Mouse (Mus musculus) neutrophil, adult 65 days (primary cell): ENCODE measurements around the gene C1qbp. TPM values are rescaled to one million over a fixed set of nuclear protein-coding genes. Genes with fewer than 3 reads are reported as not detected.

ENCODE experiments used
- total RNA-seq: library from RNA; stranded (reverse); gene quantifications from 2 replicates; pipeline ENCODE4 v1.2.4, GENCODE M21; 2023

The C1qbp gene
- 27.4 and 30.6 TPM in 2 replicates for total RNA-seq

GRCm38 (mm10) chr11:70982557-70983228, at the start of gene C1qbp:
Gene C1qbp, minus strand, starts transcription at chr11:70983026.

DNA sequence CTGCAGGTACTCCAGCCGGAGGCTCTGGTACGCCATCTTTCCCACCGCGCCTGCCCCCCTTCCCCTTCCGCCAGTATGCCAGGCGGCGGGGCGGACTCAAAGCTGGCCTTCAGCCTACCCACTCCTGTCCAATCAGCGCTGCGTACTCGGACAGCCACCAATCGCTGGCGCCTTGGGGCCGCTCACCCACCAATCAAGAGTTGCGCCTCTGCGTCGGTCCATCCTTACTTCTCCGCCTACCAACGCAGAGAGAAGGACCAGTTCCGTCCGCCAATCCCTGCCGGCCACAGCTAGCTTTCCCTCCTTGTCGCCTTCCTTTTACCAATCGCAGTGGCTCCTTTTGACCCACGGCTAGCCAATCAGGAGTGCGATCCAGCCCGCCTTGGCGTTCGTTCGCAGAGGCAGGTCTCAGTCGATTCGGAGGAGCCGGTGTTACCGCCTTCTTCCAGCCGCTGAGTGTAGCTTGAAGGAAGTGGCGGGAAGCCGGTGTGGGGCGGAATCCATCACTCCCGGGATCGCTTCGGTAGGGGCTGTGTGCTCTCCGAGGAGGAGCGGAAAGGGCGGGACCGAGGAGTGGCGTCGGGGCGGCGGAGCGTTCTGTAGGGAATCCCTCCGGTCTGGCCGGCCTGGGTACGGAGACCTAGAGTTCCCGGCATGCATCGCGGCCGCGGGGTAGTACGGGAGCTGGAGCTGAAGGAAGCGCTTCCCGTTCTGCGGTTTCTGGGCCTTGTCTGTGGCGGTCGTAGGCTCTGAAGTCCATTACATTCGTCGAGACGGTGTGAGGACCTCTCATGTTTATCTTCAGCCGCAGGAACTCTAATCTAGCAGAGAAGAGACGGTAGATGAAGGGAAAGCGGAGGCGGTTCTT, 36.6 kb upstream of the C1qbp start, which contains the start of the genes Mis12 and Derl2:
Gene Mis12, plus strand, starts transcription at position 411 of the 868 bp plus-strand sequence.
Gene Derl2, minus strand, starts transcription at position 641 of the 868 bp plus-strand sequence.

GRCm38 (mm10) chr11:71004316-71004773, 21.5 kb upstream of the C1qbp start, which contains the start of gene Dhx33:
Gene Dhx33, minus strand, starts transcription at chr11:71004437.

DNA sequence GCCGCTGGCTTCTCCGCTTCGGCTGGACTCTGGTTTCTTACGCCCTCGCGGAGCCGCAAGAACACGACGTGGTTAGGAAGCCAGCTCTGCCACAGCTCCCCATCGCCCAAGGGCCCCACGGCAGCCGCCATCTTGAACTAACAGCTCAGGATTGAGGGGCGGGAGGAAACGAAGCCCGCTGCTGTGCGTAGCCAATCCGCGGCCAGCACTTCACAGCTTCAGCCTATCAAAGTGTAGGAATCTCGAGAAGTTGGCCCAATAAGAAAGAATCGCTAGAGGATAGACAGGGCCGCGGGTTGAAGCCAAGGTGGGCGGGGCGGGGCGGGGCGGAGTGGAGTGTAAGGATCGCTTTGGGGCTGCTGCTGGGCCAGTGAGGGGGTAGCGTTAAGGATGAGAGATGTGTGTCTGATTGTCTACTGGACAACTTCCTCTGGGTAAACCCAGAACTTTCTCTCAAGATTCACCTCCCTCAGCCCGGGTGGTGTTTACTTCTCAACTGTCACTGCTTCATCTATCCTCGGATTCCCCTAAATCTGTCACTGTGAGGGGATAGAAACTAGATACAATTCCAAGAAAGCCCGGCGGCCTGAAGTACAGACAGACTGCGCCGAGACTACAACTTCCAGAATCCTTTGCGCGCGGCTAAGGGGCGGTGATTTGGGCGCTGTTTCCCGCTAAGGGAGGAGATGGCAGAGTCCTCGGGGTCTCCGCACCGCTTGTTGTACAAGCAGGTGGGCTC, 12.8 kb downstream of the C1qbp start, which contains the start of the genes Nup88 and Rpain:
Gene Nup88, minus strand, starts transcription at position 153 of the 739 bp plus-strand sequence.
Gene Rpain, plus strand, starts transcription at position 393 of the 739 bp plus-strand sequence.

Other genes with a start within 250 kb of the C1qbp start
- 0.25 and 0.28 TPM in 2 replicates for gene Zfp3, start 218.8 kb downstream of the C1qbp start, total RNA-seq
- gene Scimp, start 170.4 kb downstream of the C1qbp start, total RNA-seq, result not detected in 2 replicates
- 10.5 and 15.3 TPM in 2 replicates for gene Rabep1, start 138.2 kb downstream of the C1qbp start, total RNA-seq
- gene Nup88, start 13.1 kb downstream of the C1qbp start, total RNA-seq, result 45.9 and 64.5 TPM in 2 replicates
- gene Rpain, start 12.8 kb downstream of the C1qbp start, total RNA-seq, result 17.5 and 26.9 TPM in 2 replicates
- 4.6 and 8.7 TPM in 2 replicates for gene Dhx33, start 21.4 kb upstream of the C1qbp start, total RNA-seq
- gene Mis12, start 36.6 kb upstream of the C1qbp start, total RNA-seq, result 9.4 and 10.6 TPM in 2 replicates
- 25.7 and 29.8 TPM in 2 replicates for gene Derl2, start 36.8 kb upstream of the C1qbp start, total RNA-seq
- gene 6330403K07Rik, start 50.5 kb upstream of the C1qbp start, total RNA-seq, result not detected in 2 replicates
- 8.0 and 8.7 TPM in 2 replicates for gene Nlrp1a, start 161.7 kb upstream of the C1qbp start, total RNA-seq
- gene Nlrp1b, start 247.7 kb upstream of the C1qbp start, total RNA-seq, result 5.7 and 7.9 TPM in 2 replicates